Mouse (Mus musculus): ENCODE results near the gene Arid5b. TPM values are rescaled to one million over a fixed set of nuclear protein-coding genes. Genes with fewer than 3 reads are reported as not detected.
A peak's percentile ranks its signal among the peaks of the same experiment; 100 is the strongest.

Gene Arid5b
- polyA plus RNA-seq, 1 experiment, result 14.3 TPM

GRCm38 (mm10) chr10:68248281-68249015 is 30.1 kb downstream of the Arid5b start:
- Histone ChIP-seq H3K27ac (ENCODE audit: control insufficient read depth, insufficient read depth, low read depth, low read length, poor library complexity) (no peak overlapping the region), H3K4me1 (ENCODE audit: control insufficient read depth, insufficient read depth, low read length) (no peaks in the 10 kb centered on the region; the same call in none of the 2 replicates), H3K4me3 (replicated peaks; ENCODE audit: control insufficient read depth, low read depth, low read length) (no peak overlapping the region)
- no peak for TF ChIP-seq CTCF (IDR thresholded peaks at IDR 0.05; ENCODE audit: control insufficient read depth, insufficient read depth, low read length)
- TF ChIP-seq POLR2A (IDR thresholded peaks at IDR 0.05; ENCODE audit: borderline replicate concordance, control insufficient read depth, low read depth, low read length), result no peak
- 45% methylated on average over 9 of the region's 9 CpGs for WGBS

GRCm38 (mm10) chr10:68247490-68248280 is 30.9 kb downstream of the Arid5b start:
- TF ChIP-seq CTCF (IDR thresholded peaks at IDR 0.05; ENCODE audit: control insufficient read depth, insufficient read depth, low read length), result no peak
- TF ChIP-seq POLR2A (IDR thresholded peaks at IDR 0.05; ENCODE audit: borderline replicate concordance, control insufficient read depth, low read depth, low read length), result no peak
- no peak overlapping the region; the same call in 1 of the 2 replicates for H3K27ac ChIP-seq (ENCODE audit: control insufficient read depth, insufficient read depth, low read depth, low read length, poor library complexity)
- no peak overlapping the region for H3K4me3 ChIP-seq (replicated peaks; ENCODE audit: control insufficient read depth, low read depth, low read length)
- no peaks in the 10 kb centered on the region; the same call in none of the 2 replicates for H3K4me1 ChIP-seq (ENCODE audit: control insufficient read depth, insufficient read depth, low read length)
- WGBS, result 58% methylated on average over 4 of the region's 4 CpGs

GRCm38 (mm10) chr10:68246603-68247247 is 31.8 kb downstream of the Arid5b start:
- H3K4me1 ChIP-seq (ENCODE audit: control insufficient read depth, insufficient read depth, low read length), result no peaks in the 10 kb centered on the region; the same call in none of the 2 replicates
- no peak overlapping the region for H3K4me3 ChIP-seq (replicated peaks; ENCODE audit: control insufficient read depth, low read depth, low read length)
- 32% methylated on average over 7 of the region's 7 CpGs for WGBS
- H3K27ac ChIP-seq (ENCODE audit: control insufficient read depth, insufficient read depth, low read depth, low read length, poor library complexity), result no peak overlapping the region
- TF ChIP-seq CTCF (IDR thresholded peaks at IDR 0.05; ENCODE audit: control insufficient read depth, insufficient read depth, low read length) (no peak), POLR2A (IDR thresholded peaks at IDR 0.05; ENCODE audit: borderline replicate concordance, control insufficient read depth, low read depth, low read length) (no peak)

- TF ChIP-seq POLR2A (IDR thresholded peaks at IDR 0.05; ENCODE audit: borderline replicate concordance, control insufficient read depth, low read depth, low read length) (no peak), CTCF (IDR thresholded peaks at IDR 0.05; ENCODE audit: control insufficient read depth, insufficient read depth, low read length) (no peak)
- peak overlapping the region; percentile 77 for H3K27ac ChIP-seq (ENCODE audit: control insufficient read depth, insufficient read depth, low read depth, low read length, poor library complexity)
- 21% methylated on average over 13 of the region's 13 CpGs for WGBS
Observed at GRCm38 (mm10) chr10:68240804-68241485, 37.6 kb downstream of the Arid5b start.

GRCm38 (mm10) chr10:68240094-68240803 is 38.3 kb downstream of the Arid5b start:
- no peak overlapping the region for H3K4me3 ChIP-seq (replicated peaks; ENCODE audit: control insufficient read depth, low read depth, low read length)
- H3K27ac ChIP-seq (ENCODE audit: control insufficient read depth, insufficient read depth, low read depth, low read length, poor library complexity), result peak overlapping the region; percentile 21; the same call in 1 of the 2 replicates
- 35% methylated on average over 3 of the region's 3 CpGs for WGBS
- no peak for TF ChIP-seq POLR2A (IDR thresholded peaks at IDR 0.05; ENCODE audit: borderline replicate concordance, control insufficient read depth, low read depth, low read length)
- TF ChIP-seq CTCF (IDR thresholded peaks at IDR 0.05; ENCODE audit: control insufficient read depth, insufficient read depth, low read length), result no peak
- peaks cover 4% of the 10 kb centered on the region for H3K4me1 ChIP-seq (ENCODE audit: control insufficient read depth, insufficient read depth, low read length)

More at GRCm38 (mm10) chr10:68240804-68241485, 37.6 kb downstream of the Arid5b start:
- H3K4me3 ChIP-seq (replicated peaks; ENCODE audit: control insufficient read depth, low read depth, low read length), result no peak overlapping the region
- peaks cover 4% of the 10 kb centered on the region for H3K4me1 ChIP-seq (ENCODE audit: control insufficient read depth, insufficient read depth, low read length)

GRCm38 (mm10) chr10:68239426-68240070 is 39.0 kb downstream of the Arid5b start:
- H3K4me1 ChIP-seq (ENCODE audit: control insufficient read depth, insufficient read depth, low read length), result peaks cover 4% of the 10 kb centered on the region
- peak overlapping the region; percentile 21; the same call in 1 of the 2 replicates for H3K27ac ChIP-seq (ENCODE audit: control insufficient read depth, insufficient read depth, low read depth, low read length, poor library complexity)
- TF ChIP-seq CTCF (IDR thresholded peaks at IDR 0.05; ENCODE audit: control insufficient read depth, insufficient read depth, low read length) (no peak), POLR2A (IDR thresholded peaks at IDR 0.05; ENCODE audit: borderline replicate concordance, control insufficient read depth, low read depth, low read length) (no peak)
- no peak overlapping the region for H3K4me3 ChIP-seq (replicated peaks; ENCODE audit: control insufficient read depth, low read depth, low read length)
- 51% methylated on average over 7 of the region's 7 CpGs for WGBS
